Mouse (Mus musculus): Measurements from ENCODE around the gene Fbxl4.
"Not testable (repeated sequence)": the region's sequence is repeated elsewhere in the genome, so short reads cannot be mapped to it uniquely, and the experiment has no call there.

The Fbxl4 gene

GRCm38 (mm10) chr4:22357266-22357930 is at the start of gene Fbxl4:
Fbxl4 (plus strand) TSS chr4:22357543.
- peak; percentile 87 to 92 for DNase-seq

DNA sequence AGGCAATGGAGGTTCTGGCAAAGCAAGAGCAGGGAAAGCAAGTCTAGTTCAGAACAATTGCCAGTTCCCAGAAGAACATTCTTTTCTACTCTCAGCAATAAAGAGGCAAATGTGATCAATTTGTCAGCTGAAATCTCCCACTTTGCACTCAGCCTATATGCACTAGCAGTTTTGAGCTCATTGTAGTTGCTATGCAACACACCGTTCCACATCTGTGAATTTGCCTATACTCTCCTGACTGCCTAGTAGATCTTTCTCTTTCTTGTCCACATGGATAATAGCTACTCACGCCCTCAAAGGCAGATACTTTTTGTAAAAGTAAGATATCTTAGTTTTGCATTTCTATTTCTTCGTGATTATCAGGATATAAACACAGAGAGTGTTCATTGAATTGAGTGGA is 42.8 kb upstream of the Fbxl4 start:
- no peak for DNase-seq

GRCm38 (mm10) chr4:22342816-22343573 is 14.3 kb upstream of the Fbxl4 start:
- DNase-seq, result peak; percentile 15 to 52

DNA sequence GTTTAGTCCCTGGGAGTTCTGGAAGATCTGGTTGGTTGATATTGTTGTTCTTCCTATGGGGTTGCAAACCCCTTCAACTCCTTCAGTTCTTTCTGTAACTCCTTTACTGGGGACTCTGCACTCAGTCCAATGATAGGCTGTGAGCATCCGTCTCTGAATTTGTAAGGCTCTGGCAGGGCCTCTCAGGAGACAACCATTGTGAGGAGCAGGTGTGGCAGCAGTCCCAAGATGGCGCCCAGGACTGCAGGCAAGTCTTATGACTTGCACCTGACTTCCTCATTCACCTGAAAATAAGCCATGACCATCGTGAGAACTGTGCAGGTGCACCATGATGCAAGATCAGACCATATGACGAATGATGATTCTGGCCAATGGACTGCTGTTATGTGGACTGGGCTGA is 8.3 kb upstream of the Fbxl4 start:
- not testable (repeated sequence) for DNase-seq

DNA sequence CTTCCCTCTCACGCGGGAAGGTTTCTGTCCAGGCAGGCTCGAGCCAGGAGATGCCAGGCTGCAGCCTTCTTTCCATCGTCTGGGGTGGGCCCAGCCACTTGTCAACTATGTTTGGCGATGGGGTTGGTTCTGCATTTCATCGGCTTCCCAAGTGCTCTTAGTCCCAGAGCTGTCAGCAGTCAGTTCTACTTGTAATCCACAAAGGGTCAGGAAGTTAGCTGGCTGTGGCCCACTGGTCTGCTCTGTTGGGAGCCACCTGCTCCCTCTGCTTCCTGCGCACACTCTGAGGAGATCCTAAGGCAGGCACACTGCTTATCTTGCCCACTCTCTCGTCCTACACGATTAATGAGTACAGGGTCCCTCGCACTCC is 573 bp downstream of the Fbxl4 start:
- no peak for DNase-seq

GRCm38 (mm10) chr4:22358487-22358886 is 1.1 kb downstream of the Fbxl4 start:
- no peak for DNase-seq

GRCm38 (mm10) chr4:22367368-22367767 is 10.0 kb downstream of the Fbxl4 start:
- no peak for DNase-seq

GRCm38 (mm10) chr4:22378516-22378915 is 21.2 kb downstream of the Fbxl4 start:
- DNase-seq, result no peak

GRCm38 (mm10) chr4:22380646-22381045 is 23.3 kb downstream of the Fbxl4 start:
- DNase-seq, result no peak

DNA sequence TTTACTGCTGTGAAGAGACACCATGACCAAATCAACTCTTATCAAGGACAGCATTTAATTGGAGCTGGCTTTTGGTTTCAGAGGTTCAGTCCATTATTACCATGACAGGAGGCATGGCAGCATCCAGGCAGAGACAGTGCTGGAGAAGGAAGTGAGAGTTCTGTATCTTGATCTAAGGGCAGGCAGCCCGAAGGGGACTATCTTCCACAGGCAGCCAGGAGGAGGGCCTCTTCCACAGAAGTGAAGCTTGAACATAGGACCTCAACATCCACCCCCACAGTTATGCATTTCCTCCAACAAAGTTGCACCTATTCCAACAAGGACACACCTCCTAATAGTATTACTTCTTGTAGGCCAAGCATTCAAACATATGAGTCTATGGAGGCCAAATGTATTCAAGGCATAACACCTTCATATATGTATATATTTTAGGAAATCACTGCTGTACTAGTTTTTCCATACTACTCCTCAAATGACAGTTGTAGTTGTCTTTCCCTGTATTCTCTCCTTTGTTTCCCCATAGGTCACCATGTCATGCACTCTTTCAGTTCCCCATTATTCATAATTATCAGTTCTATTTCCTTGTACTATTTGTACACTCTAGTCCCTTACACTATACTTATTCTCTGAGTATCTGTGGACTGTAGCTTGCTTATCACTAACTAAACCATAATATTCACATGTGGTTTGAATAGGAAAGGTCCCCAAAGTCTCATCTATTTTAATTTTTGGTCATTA is 26.4 kb downstream of the Fbxl4 start:
- no peak for DNase-seq

- DNase-seq, result no peak
These were observed 32.7 kb downstream of the Fbxl4 start for GRCm38 (mm10) chr4:22390045-22390444.

DNA sequence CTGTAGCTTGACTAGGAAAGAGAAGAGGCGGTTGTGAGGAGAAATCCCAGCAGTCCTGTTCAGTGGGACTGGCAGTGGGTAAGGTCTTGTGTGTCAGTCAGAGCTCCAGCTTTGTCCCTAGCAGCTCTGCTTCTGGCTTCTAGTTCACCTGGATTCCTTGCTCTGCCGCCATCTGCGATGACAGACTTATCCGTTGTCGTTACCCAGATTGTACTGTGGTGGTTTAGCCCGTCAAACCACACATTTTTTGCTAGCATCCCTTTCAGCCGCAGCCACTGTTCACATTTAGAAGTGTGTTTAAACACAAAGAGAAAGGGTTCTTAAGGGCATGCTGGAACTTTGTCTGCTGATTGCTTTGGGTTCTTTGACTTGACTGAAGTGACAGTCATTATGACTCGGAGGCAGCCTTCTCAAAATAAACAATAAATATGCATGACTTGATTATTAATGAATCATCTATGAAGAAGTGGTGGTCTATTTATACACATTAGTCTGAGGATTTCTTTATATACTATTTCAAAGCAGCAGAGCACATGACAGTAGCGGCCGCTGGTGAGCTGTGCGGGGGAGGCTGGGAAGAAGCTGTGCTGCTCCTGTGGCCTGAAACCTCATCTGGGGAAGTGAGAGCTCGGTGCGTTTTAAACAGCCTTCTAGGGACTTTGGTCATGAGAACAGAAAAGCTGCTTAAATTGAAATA is 35.6 kb downstream of the Fbxl4 start:
- no peak for DNase-seq

- no peak for DNase-seq
These were observed 38.1 kb downstream of the Fbxl4 start for GRCm38 (mm10) chr4:22395404-22395803.

DNA sequence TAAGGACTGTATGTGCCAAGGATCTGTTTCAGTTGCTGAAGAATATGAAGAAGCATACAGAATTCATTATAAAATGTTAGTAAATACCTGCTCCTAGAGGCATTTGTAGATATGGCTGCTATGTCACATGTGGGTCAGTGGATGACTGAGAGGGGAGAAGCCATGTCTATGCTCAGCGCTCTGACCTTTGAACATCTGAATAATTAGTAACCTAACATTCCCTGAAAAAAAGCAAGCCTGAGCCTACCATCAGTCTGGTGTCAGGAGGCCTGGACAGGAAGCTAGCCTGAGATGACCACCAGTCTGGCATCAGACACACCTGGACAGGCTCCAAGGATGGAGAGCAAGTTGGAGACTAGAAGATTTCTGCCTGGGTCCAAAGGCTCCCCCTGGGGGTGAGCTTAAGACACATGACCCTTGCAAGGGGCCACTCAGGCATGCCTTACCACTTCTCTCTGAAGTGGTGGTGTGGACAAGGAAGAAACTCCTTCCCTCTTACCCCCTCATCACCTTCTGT is 39.2 kb downstream of the Fbxl4 start:
- peak in 1 of 2 experiments; percentile 26 for DNase-seq

DNA sequence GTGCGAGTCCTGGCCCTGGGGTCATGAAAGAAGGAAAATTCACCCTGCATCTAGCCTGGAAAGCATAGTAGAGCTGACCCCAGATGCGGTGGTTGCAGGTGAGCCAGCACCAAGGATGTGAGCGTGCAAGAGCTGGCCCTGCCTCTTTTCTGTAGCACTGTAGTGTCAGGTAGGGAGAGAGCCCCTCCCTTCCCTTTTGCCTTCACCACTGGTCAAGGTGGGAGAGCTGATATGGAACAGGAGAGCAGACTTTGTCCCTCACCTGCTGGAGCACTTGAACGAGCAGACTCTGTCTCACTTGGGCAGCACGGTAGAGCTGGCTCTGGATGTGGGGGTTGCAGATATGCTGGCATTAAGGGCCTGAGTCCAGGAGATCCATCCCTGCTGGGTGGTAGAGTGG is 39.7 kb downstream of the Fbxl4 start:
- no peak for DNase-seq

DNA sequence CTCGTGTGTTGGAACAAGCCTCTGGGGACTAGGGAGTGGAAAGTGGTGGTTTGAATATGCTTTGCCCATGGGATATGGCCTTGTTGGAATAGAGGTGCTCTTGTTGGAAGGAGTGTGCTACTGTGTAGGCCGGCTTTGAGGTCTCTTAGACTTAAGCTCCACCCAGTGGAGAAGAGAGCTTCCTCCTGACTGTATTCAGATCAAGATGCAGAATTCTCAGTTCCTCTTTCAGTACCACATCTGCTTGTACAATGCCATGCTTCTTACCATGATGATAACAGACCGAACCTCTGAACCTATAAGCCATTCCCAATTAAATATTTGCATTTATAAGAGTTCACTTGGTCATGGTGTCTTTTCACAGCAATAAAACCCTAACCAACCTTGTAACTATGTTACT is 44.7 kb downstream of the Fbxl4 start:
- DNase-seq, result no peak

DNA sequence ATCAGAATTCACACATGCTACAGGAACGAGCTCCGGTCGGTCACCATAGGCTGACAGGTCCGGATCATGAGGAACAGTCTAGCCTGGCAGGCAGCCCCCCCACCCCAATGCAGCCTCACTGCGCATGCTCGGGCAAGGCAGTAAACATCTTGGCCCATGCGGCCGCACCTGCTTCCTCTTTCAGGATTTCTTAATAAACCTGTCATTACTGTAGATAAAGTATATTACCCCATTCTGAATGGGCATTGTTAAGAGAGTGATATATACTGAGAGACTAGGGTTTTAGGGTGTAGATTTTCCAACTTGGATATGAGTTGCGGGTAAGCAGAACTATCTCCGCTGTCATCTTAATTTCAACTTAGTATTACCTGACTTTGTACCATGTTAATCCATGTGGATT is 45.6 kb downstream of the Fbxl4 start:
- DNase-seq, result no peak

DNA sequence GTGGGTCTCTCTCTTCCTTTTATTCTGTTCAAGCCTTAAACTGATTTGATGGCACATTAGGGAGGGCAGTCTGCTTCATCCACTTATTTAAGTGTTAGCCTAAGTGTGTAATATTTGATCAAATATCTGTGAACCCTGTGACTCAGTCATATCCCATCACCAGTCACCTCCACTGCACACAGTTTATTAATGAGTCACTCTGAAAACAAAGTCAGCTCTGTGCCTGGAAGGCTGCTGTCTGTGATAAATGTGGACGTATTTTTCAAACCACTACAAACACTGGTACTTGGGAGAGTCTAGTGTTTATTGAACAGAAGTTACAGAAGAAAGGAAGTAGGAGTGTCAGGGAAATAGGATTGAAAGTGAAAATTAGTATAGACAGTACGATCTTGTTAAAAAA is 63.3 kb downstream of the Fbxl4 start:
- no peak for DNase-seq

DNA sequence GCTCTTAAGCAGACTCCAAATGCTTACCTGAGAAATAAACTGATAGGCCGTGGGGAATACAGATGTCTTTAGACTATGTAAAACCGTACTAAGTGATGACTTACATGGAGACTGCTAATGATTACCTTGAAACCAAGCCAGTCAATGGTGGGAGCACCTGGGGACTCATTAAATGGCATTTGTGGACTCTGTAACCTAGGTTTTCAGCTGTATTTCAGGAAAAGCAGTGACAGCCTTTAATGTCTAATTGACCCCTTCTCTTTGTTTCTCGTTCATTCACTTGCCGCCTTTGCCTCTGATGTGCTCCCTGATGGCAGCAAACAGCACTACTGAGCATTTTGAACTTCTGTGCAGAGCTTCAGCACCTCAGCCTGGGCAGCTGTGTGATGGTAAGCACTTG is 65.1 kb downstream of the Fbxl4 start:
- DNase-seq, result no peak

DNA sequence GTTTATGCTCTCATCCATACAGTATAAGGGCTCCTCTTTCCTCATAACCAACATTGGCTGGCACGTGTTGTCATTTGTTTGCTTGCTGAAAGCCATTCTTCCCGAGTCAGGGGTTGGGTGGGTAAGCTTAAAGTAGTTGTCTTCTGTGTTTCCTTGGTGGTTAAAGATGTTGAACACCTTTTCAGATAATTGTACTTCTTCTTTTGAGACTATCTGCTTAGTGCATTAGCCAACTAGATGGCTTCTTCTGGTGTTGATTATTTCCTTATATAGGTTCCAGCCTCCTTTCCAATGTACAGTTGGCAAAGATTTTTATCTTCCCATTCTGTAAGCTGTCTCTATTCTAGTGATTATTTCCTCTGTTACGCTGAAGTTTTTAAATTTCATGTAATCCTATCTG is 70.8 kb downstream of the Fbxl4 start:
- no peak for DNase-seq

DNA sequence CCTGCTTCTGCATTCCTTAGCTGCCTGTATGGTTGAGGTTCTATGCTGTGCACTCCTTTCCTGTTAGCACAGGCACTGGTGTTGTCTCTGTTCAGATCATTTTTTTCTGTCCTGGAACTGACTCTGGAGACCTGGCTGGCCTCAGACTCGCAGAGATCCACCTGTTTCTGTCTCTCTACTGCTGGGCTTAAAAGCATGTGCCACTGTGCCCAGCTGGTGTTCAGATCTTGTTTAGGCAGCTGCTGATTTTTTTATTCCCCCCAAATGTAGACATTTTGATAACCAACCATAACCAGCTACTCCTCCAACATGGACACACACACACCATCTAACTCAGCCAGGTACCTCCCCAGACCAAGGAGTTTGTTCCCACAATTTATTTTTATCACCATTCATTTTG is 112.2 kb downstream of the Fbxl4 start:
- no peak for DNase-seq

DNA sequence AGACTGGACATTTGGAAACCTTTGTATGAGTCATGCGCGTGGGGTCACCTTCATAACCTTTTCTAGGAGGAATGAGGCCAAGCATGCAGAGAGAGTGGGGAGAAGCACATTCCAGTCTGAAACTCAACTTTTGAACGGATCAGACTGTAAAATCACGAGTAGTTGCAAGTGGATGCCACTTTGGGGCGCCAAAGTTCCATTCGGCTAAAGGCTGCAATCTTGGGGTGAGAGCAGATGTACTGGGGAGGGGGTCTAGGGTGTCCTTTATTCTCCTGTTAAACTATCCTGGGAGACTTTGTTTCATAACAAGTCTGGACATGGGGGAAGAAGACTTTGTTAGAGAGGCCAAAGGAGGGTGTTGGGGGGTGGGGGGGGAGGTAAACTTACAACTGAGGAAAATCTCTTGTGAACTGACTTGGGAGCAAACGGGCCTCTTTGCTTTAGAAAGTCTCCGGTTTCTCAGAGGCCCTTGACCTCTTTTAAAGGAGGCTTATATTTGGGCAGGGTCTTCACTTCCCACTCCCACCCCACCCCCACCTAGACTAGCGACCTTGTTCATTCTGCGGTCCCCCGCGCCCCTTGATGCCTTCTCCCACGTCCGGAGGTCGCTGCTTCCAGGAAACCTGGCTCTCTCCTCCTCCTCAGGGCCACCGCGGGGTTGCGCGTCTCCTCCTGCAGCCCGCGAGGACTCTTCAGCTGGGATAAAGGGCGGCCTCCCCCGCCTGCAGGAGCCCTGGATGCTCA is 119.8 kb downstream of the Fbxl4 start:
- DNase-seq, result peak; percentile 59 to 78

All from cerebellum, postnatal 25 days (tissue).